Mouse (Mus musculus): Measurements from ENCODE around the gene Nup214.

DNA sequence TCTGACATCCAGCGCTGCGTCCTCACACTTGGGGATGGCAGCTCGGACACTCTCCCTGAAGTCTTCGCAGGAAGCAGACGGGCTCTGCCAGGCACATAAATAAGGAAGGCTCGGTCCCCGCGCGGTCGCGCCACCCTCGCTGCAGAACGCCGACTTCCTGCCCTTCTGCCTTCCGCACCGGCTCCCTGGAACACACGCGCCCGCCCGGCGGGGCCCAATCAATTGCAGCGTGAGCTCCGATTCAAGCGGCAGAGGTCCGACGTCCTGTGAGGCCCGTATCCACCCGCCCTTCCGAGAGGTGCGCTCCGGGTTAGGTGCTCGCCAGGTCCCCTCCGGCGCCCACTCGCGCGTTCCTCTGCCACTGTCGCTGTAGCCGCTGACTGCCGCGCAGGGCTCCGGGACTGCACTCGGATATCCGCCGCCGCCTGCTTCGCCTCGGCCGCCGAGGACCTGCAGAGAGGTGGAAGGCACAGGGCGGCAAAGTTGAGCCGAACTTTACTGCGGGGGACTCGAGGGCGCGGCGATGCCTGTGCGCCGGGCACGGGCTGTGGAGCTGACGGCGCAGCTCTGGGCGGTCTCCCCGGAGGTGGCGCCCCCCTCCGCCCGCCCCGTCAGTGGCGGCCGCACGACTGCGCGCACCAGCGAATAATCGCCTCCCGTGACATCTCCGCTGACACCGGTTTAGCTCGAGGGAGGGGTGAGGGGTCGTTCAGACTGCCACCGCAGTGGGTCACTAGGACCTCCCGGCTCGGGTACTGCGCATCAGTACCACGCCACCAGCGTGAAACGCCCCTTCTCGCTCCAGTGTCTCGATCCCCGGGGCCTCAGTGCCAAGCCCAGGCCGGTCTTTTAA is 109.1 kb downstream of the Nup214 start:
- no peak for TF ChIP-seq CTCF (IDR thresholded peaks at IDR 0.05; ENCODE audit: borderline replicate concordance, insufficient read depth, low read length)
- no peak for TF ChIP-seq POLR2A (IDR thresholded peaks at IDR 0.05; ENCODE audit: low read depth, low read length)

All from embryonic fibroblast, embryonic 13.5 days (primary cell).